Mouse (Mus musculus) lung, postnatal 0 days (tissue): ENCODE results near the gene March1. TPM values are rescaled to one million over a fixed set of nuclear protein-coding genes. Genes with fewer than 3 reads are reported as not detected.

ENCODE experiments used
- ATAC-seq: fragments of 200-750 bp; cut with Nextera tagmentation; 2 replicates; pipeline ENCODE4 v1.8.0; 2017; ENCODE audit warnings: moderate library complexity
- DNase-seq: peaks from one replicate; pipeline ENCODE4 v3.0.0-alpha.2; 2016; ENCODE audit warnings: low spot score
- H3K27ac ChIP-seq: fragments of 300-500 bp; sonication (generic); 2 replicates; pipeline ENCODE4 v1.5.1; 2014; ENCODE audit warnings: antibody characterized with exemption, mild to moderate bottlenecking, low read length, mixed read lengths
- H3K27me3 ChIP-seq: fragments of 300-500 bp; sonication (generic); replicated peaks from 2 replicates; pipeline ENCODE4 v1.6.1; 2014; ENCODE audit warnings: low read length, mixed read lengths; ENCODE audit not compliant: insufficient read depth
- H3K36me3 ChIP-seq: fragments of 300-500 bp; sonication (generic); 2 replicates; pipeline ENCODE4 v1.6.1; 2014; ENCODE audit warnings: low read length, mixed read lengths; ENCODE audit not compliant: insufficient read depth
- H3K4me1 ChIP-seq: fragments of 300-500 bp; sonication (generic); 2 replicates; pipeline ENCODE4 v1.6.1; 2014; ENCODE audit warnings: antibody characterized with exemption, low read depth, low read length, mixed read lengths; ENCODE audit not compliant: insufficient read depth
- H3K4me2 ChIP-seq: fragments of 300-500 bp; sonication (generic); replicated peaks from 2 replicates; pipeline ENCODE4 v1.6.1; 2014; ENCODE audit warnings: low read depth, mild to moderate bottlenecking, low read length, moderate library complexity, mixed read lengths
- H3K4me3 ChIP-seq: fragments of 300-500 bp; sonication (generic); 2 replicates; pipeline ENCODE4 v1.5.1; 2014; ENCODE audit warnings: low read depth, low read length
- H3K9ac ChIP-seq: fragments of 300-500 bp; sonication (generic); replicated peaks from 2 replicates; pipeline ENCODE4 v1.6.1; 2014; ENCODE audit warnings: low read depth, mild to moderate bottlenecking
- H3K9me3 ChIP-seq: fragments of 300-500 bp; sonication (generic); 2 replicates; pipeline ENCODE4 v1.6.1; 2016; ENCODE audit warnings: low read length, mixed read lengths
- CTCF ChIP-seq: IDR thresholded peaks from 2 replicates; pipeline ENCODE4 v1.5.1; 2016; ENCODE audit warnings: antibody characterized with exemption, mild to moderate bottlenecking
- EP300 ChIP-seq: IDR thresholded peaks from 2 replicates; pipeline ENCODE4 v1.6.1; 2016; ENCODE audit warnings: antibody characterized with exemption, mild to moderate bottlenecking, control low read depth
- WGBS: fragments of 180-500 bp; shearing (Covaris S2); extraction: QIAGEN DNeasy Blood & Tissue Kit; methylation state at CpG from one replicate; pipeline ENCODE4 v1.1.7; 2014; 5-methylcytosine and 5-hydroxymethylcytosine counted together
- polyA plus RNA-seq: library from polyadenylated mRNA; unstranded; fragments of >200 nt; fragmentation: Nextera tagmentation; extraction: Ambion mirVana; gene quantifications from 2 replicates; pipeline ENCODE4 v1.2.1, GENCODE M21; 2015

March1 gene
- polyA plus RNA-seq, 1 experiment from 2014 or later: 1.1 TPM

- no peaks in the 10 kb centered on the region for H3K4me1 ChIP-seq
- DNase-seq (no peak), ATAC-seq (no peak)
- H3K4me2 ChIP-seq: no peak overlapping the region
- H3K9ac ChIP-seq: no peak overlapping the region
- TF ChIP-seq EP300 (no peak), CTCF (no peak)
- H3K9me3 ChIP-seq: no peaks in the 10 kb centered on the region
- whole genome bisulfite sequencing: 91% methylated on average over 1 of the region's 1 CpGs
- H3K27me3 ChIP-seq: no peaks in the 10 kb centered on the region
- H3K4me3 ChIP-seq: no peak overlapping the region
- H3K36me3 ChIP-seq: no peaks in the 10 kb centered on the region
- H3K27ac ChIP-seq: no peak overlapping the region
Observed at GRCm38 (mm10) chr8:66179336-66179735, 561.6 kb downstream of the March1 start.

- 54% methylated on average over 4 of the region's 4 CpGs for WGBS
- no peak for TF ChIP-seq EP300
- no peak for TF ChIP-seq CTCF
- ATAC-seq: no peak
Observed at GRCm38 (mm10) chr8:66181265-66181664, 563.6 kb downstream of the March1 start.

GRCm38 (mm10) chr8:66182257-66182656, 564.6 kb downstream of the March1 start:
- Histone ChIP-seq H3K9me3 (no peaks in the 10 kb centered on the region), H3K9ac (no peak overlapping the region), H3K4me2 (no peak overlapping the region), H3K36me3 (no peaks in the 10 kb centered on the region), H3K4me1 (no peaks in the 10 kb centered on the region), H3K4me3 (no peak overlapping the region), H3K27me3 (no peaks in the 10 kb centered on the region), H3K27ac (no peak overlapping the region)
- no peak for TF ChIP-seq CTCF
- TF ChIP-seq EP300: no peak
- 50% methylated on average over 3 of the region's 3 CpGs for WGBS
- DNase-seq (no peak), ATAC-seq (no peak)

More at GRCm38 (mm10) chr8:66181265-66181664, 563.6 kb downstream of the March1 start:
- Histone ChIP-seq H3K27ac (no peak overlapping the region), H3K9me3 (no peaks in the 10 kb centered on the region), H3K36me3 (no peaks in the 10 kb centered on the region), H3K4me3 (no peak overlapping the region), H3K4me2 (no peak overlapping the region), H3K4me1 (no peaks in the 10 kb centered on the region), H3K9ac (no peak overlapping the region), H3K27me3 (no peaks in the 10 kb centered on the region)
- DNase-seq: no peak

GRCm38 (mm10) chr8:66183454-66183853, 565.8 kb downstream of the March1 start:
- TF ChIP-seq EP300 (no peak), CTCF (no peak)
- ATAC-seq (no peak), DNase-seq (no peak)
- Histone ChIP-seq H3K27me3 (no peaks in the 10 kb centered on the region), H3K4me3 (no peak overlapping the region), H3K4me2 (no peak overlapping the region), H3K27ac (no peak overlapping the region), H3K36me3 (no peaks in the 10 kb centered on the region), H3K9ac (no peak overlapping the region), H3K4me1 (no peaks in the 10 kb centered on the region), H3K9me3 (no peaks in the 10 kb centered on the region)
- 45% methylated on average over 2 of the region's 2 CpGs for WGBS

- Histone ChIP-seq H3K9me3 (no peaks in the 10 kb centered on the region), H3K27ac (no peak overlapping the region), H3K4me1 (no peaks in the 10 kb centered on the region), H3K4me2 (no peak overlapping the region), H3K9ac (no peak overlapping the region), H3K36me3 (no peaks in the 10 kb centered on the region), H3K4me3 (no peak overlapping the region), H3K27me3 (no peaks in the 10 kb centered on the region)
- WGBS: 88% methylated on average over 2 of the region's 2 CpGs
- no peak for ATAC-seq
- TF ChIP-seq CTCF (no peak), EP300 (no peak)
- no peak for DNase-seq
Observed at GRCm38 (mm10) chr8:66185226-66185625, 567.5 kb downstream of the March1 start.

- H3K4me1 ChIP-seq: no peaks in the 10 kb centered on the region
- TF ChIP-seq EP300 (no peak), CTCF (no peak)
- H3K27ac ChIP-seq: no peak overlapping the region
- DNase-seq (no peak), ATAC-seq (no peak)
- H3K36me3 ChIP-seq: no peaks in the 10 kb centered on the region
- no peak overlapping the region for H3K9ac ChIP-seq
- no peaks in the 10 kb centered on the region for H3K27me3 ChIP-seq
- 65% methylated on average over 2 of the region's 2 CpGs for WGBS
- H3K4me2 ChIP-seq: no peak overlapping the region
- H3K4me3 ChIP-seq: no peak overlapping the region
- no peaks in the 10 kb centered on the region for H3K9me3 ChIP-seq
Observed at GRCm38 (mm10) chr8:66194416-66194815, 576.7 kb downstream of the March1 start.

GRCm38 (mm10) chr8:66200169-66200568, 582.5 kb downstream of the March1 start:
- H3K36me3 ChIP-seq: no peaks in the 10 kb centered on the region
- H3K4me3 ChIP-seq: no peak overlapping the region
- TF ChIP-seq CTCF: no peak
- no peak for TF ChIP-seq EP300
- no peaks in the 10 kb centered on the region for H3K27me3 ChIP-seq
- H3K4me2 ChIP-seq: no peak overlapping the region
- DNase-seq (no peak), ATAC-seq (no peak)
- WGBS: 73% methylated on average over 3 of the region's 3 CpGs
- no peak overlapping the region for H3K27ac ChIP-seq
- no peaks in the 10 kb centered on the region for H3K4me1 ChIP-seq
- H3K9me3 ChIP-seq: no peaks in the 10 kb centered on the region
- H3K9ac ChIP-seq: no peak overlapping the region
